Mouse (Mus musculus): ENCODE results near the gene Car6. TPM values are rescaled to one million over a fixed set of nuclear protein-coding genes. Genes with fewer than 3 reads are reported as not detected.

Car6 gene
- total RNA-seq, 2 experiments from 2014 or later: 0.41 TPM; not detected in 1

- no peak for DNase-seq
Measured at GRCm38 (mm10) chr4:150229747-150230390, 28.7 kb upstream of the Car6 start.

GRCm38 (mm10) chr4:150228581-150229348 is 27.6 kb upstream of the Car6 start:
- no peak for DNase-seq

- DNase-seq: peak; percentile 72 to 83
Measured at GRCm38 (mm10) chr4:150226818-150227688, 25.9 kb upstream of the Car6 start.

DNA sequence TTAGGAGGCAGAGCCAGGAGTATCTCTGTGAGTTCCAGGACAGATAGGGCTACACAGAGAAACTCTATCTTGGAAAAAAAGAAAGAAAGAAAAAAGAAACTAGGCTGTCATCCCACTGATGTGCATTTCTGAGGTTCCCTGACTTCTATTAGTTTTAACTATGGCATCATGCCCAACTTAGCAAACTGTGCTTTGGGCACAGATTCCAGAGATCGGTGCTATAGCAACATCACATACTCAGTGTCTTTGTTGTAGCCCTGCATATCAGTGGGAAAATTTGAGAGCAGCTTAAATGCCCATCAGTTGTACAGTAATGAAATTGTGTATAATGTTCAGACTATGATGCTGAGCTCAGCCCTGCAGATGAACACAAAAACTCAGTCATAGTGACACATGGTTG is 24.6 kb upstream of the Car6 start:
- DNase-seq: no peak

DNA sequence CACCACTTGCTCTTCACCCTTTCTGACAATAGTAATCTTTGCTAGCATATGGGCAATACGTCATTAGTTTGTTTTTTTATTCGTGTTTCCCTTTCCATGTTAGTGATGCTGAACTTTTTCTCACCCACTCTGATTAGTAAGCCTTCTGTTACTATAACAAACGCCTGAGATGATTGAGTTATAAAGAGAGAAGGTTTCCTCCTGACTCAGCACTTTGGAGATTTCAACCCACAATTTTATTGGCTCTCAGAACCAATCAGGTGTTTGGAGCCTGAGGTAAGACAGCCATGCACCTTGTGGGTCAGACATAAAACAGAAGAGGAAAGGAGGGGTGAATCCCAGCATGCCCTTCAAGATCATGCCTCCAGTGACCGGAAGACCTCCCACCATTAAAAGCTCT is 22.7 kb upstream of the Car6 start:
- DNase-seq: no peak

DNA sequence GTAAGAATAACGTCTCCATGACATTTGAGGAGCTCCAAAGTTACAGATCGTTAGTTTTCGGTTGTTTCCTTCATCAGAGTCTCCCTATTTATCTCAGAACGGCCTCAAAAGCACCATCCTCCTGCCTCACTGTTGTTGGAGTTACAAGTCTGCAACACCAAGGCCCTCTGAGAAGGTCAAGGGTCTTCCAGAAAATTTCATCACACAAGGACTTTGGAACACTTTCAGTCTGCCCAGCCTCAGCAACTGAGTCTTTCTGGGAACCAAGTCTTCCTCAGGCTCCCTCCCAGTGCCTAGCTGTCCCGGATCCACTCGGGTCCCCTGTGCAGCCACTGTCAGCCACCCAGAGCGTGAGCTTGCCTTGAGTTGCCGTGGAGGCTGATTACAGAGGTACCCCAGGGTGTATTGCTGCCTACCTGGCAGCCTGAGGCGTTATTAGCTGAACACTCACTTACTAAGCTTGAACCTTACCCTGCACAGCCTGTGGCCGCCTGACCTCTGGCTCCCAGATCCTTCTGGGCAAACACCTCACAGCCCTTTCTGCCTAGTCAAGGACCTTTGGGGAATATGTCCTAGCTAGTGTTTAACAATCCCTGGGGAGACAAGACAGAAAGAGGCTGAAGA is 20.0 kb upstream of the Car6 start:
- DNase-seq: no peak

DNA sequence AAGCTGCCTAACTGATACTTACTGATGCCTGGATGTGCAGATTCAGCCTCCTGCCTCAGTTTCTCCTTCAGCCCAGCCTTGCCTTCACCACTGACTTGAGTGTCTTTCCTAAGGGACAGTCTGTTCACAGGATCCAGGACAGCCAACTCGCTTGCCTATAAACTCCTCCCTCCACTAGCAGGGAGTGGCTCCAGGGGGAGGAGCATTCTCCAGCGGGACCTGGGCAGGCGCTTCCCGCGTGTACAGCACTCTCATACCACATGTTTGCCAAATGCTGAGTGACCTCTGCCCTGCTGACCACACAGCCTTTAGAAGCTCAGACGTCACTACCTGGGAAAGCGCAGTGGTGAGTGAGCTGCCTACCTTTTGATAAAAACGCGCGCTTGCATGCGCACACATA is 19.5 kb upstream of the Car6 start:
- peak in 1 of 2 experiments; percentile 50 for DNase-seq

GRCm38 (mm10) chr4:150219501-150220292 is 18.6 kb upstream of the Car6 start:
- peak; percentile 39 to 77 for DNase-seq

DNA sequence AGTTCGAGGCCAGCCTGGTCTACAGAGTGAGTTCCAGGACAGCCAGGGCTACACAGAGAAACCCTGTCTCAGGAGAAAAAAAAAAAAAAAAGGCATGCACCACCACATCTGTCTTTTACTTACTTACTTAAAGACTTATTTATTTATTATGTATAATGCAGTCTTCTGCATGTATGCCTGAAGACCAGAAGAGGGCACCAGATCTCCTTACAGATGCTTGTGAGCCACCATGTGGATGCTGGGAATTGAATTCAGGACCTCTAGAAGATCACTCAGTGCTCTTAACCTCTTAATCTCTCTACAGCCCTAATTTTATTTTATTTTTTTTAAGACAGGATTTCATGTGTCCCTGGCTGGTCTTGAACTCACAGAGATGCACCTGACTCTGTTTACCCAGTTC is 16.8 kb upstream of the Car6 start:
- no peak for DNase-seq

DNA sequence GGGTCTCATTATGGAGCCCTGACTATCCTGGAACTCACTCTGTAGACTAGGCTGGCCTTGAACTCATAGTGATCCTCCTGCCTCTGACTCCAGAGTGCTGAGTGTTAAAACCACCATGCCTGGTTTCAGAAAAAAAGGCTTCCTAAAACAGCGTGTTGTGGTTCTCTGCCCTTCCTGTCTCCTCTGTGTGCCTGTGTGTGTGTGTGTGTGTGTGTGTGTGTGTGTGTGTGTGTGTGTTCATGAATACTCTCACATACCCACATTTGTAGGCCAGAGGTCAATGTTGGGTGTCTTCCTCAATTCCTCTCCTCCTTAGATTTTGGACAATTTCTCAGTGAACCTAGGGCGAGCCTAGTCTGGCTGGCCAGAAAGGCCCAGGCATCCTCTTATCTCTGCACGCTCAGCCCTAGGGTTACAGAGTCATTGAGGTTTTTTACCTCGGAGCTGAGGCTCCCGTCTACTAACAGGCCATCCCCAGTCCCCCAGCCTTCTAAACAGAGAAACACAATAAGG is 16.0 kb upstream of the Car6 start:
- DNase-seq: no peak

DNA sequence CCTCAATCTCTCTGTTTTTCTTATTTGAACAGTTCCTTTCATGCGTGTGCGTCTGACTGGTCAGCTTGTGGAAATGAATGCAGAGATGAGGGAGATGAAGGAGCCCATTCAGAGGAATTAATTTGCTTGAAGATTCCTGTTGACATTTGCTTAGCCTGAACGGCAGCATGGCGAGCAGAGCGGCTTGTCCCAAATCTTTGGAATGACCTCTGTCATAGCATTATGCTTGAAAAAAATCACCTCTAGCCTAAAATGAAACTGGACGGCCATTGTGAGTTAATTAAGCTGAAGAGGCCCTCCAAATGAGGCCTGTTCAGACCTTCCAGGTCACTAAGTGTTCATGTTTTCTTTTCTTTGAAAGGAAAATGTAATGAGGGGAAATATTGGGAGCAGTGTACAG is 15.3 kb upstream of the Car6 start:
- DNase-seq: no peak

GRCm38 (mm10) chr4:150213910-150214309 is 12.8 kb upstream of the Car6 start:
- no peak for DNase-seq

DNA sequence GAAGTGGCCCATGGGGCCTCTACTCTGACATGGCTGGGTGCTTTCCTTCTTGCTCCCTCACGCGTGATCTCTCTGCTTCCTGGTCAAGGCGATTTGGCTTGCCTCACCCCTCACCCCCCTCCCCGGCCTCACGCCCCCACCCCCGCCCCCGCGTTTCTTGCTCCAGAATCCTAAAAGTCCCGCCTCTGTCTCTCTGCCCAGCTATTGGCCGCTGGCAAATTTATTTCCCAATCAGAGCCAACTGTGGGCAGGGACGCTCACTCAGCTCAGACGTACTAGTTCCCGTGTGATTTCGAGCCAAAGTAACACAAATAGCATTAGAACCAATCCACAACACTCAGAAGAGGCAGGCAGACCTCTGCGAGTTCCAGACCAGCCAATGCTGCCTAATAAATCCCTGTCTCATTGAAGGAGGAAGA is 11.4 kb upstream of the Car6 start:
- DNase-seq: peak; percentile 44 to 49

DNA sequence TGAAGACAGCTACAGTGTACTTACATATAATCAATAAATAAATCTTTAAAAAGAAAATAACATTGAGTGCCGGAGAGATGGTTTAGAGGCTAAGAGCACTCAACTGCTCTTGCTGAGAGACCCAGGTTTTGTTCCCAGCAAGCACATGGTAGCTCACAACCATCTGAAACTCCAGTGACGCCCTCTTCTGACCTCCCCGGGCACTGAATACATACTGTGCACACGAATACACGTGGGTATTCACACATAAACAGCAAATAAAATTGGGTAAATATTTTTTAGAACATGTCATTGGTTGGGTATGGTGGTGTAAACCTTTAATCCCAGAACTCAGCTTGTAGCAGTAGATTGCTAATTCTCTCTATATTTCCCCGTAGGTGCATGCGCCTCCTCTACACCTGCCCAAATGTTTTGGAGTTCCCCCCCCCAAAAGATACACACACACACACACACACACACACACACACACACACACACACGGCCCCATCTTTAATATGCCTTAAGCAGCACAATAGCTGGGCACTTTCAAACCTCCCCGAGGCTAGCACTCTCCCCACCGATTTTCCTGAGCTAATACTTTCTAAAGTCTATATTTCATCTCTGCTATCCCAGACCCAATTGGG is 10.9 kb upstream of the Car6 start:
- DNase-seq: no peak

DNA sequence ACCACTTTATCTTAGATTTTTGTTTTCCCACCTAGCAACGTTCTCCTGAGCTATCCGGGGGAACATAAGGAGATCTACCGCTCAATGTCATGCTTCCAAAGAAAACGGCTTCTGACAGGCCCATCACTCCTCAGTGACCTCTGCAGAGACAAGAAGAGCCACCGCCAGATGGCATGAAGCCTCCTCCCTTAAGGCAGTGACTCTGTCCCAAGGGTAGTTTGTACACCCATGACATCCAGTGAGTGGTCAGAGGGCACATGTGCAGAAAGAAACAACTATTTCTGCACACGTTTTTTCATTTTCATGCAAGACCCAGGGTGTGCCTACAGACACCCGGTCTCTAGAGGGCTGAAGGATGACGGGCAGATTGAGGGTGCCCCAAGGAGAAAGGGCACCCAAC is 9.2 kb upstream of the Car6 start:
- no peak for DNase-seq

DNA sequence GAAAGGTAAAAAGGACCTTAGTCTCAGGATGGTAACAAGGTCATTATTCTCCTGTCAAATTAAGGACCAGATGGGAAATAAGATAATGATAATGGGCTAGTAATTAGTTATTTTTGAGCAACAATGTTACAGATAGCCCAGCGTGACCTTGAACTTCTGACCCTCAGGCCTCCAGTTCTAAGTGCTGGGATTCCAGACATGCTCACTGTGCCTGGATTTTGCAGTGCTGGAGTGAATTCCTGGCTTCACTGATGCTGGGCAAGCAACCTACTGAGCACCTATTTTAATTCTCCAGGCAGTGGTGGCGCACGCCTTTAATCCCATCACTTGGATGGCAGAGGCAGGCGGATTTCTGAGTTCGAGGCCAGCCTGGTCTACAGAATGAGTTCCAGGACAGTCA is 8.6 kb upstream of the Car6 start:
- DNase-seq: no peak

- DNase-seq: no peak
Measured at GRCm38 (mm10) chr4:150204877-150205276, 3.7 kb upstream of the Car6 start.

DNA sequence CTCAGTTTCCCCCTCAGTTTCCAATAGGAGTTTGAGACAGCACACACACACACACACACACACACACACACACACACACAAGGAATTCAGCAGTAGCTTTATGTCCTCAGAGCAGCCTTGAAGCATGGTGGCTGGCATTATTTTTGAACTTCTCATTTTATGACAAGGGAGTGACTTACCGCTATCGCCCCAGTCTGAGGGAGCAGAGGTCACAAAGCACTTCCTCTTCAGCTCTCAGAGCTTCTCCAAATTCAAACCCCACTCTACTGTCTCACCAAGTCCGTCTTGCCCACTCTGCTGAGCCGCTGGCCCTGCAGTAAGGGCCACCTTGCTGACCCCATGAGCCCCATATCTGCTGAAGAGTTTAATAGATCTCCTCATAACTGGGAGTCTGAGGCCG is 1.6 kb upstream of the Car6 start:
- peak in 1 of 2 experiments; percentile 34 for DNase-seq

DNA sequence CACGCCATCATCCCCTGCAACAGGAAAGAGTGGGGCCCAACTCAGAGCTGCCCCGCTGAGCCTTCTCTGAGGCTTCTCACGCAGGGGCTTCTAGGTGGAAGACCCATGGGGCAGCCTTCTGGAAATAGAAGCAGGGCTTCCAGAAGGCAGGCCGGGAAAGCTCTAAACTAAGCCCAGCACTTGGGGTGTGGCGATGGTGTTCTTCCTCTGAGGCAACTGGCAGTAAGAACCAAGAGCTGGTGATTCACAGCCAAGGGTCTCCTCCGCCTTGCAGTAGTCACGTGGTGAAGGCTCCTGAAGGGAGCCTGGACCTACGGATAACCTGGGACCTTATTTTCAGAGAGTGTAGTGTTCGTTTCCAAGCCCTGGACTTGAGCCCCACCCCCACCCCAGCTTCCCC is 2.9 kb downstream of the Car6 start:
- DNase-seq: no peak

GRCm38 (mm10) chr4:150193915-150194314 is 7.2 kb downstream of the Car6 start:
- DNase-seq: peak in 1 of 2 experiments; percentile 55

DNA sequence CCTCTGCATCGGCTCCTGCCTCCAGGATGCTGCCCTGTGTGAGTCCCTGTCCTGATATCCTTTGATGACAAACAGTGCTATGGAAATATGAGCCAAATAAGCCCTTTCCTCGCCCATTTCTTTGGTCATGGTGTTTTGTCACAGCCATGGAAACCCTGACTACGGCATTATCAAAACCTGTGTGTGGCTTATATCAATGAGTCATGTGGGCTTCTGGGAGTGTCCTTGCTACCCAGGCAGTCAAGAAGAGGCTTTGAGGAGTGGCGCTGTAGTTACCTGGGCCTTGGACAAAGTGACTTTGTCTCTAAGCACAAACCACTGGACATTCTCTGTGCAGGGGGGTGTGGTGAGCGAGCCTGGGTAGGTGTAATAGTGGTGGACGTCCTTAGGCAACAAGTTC is 8.9 kb downstream of the Car6 start:
- no peak for DNase-seq
